Mouse (Mus musculus) liver, embryonic 14.5 days (tissue): ENCODE data around the gene Srp9.

Experiments
- CTCF ChIP-seq: IDR thresholded peaks from 2 replicates; pipeline ENCODE4 v1.5.1; 2016; ENCODE audit warnings: antibody characterized with exemption, low read depth, control low read depth
- EP300 ChIP-seq: IDR thresholded peaks from 2 replicates; pipeline ENCODE4 v1.6.1; 2016; ENCODE audit warnings: antibody characterized with exemption, low read depth

GRCm38 (mm10) chr1:182087753-182088633 lies 36.5 kb upstream of the Srp9 start:
- TF ChIP-seq CTCF (no peak), EP300 (no peak)
